Mouse (Mus musculus) myocyte (in vitro differentiated cells): ENCODE measurements at regions not wholly inside any gene's neighbourhood (a gene's known extent, or its start where the extent isn't known, plus 50 kb on each side); places are given as distances from the start of the nearest gene placed in this dataset.

Experiments
- CEBPB ChIP-seq: IDR thresholded peaks from 2 replicates; pipeline ENCODE4 v1.6.1; 2011; ENCODE audit warnings: mild to moderate bottlenecking, moderate library complexity; ENCODE audit not compliant: poor library complexity, insufficient read depth, severe bottlenecking
- E2F4 ChIP-seq: IDR thresholded peaks from one replicate; pipeline ENCODE4 v1.6.1; 2011; ENCODE audit warnings: mild to moderate bottlenecking, control low read depth, moderate library complexity; ENCODE audit not compliant: insufficient read depth
- MAX ChIP-seq: IDR thresholded peaks from one replicate; pipeline ENCODE4 v1.6.1; 2011; ENCODE audit warnings: low read depth, mild to moderate bottlenecking, control low read depth
- MYOG ChIP-seq, 3 experiments: IDR thresholded peaks; one replicate each; pipeline ENCODE4 v1.6.1; 2011; ENCODE audit warnings: control low read depth in 2 of 3, low read depth in 2 of 3, mild to moderate bottlenecking in 2 of 3; ENCODE audit not compliant: insufficient read length in 2 of 3, control insufficient read depth in 1 of 3, insufficient read depth in 1 of 3
- POLR2A ChIP-seq: IDR thresholded peaks from one replicate; pipeline ENCODE4 v1.6.1; 2011; ENCODE audit warnings: low read depth, mild to moderate bottlenecking, control low read depth, moderate library complexity; ENCODE audit not compliant: insufficient read length
- POLR2AphosphoS2 ChIP-seq: IDR thresholded peaks from one replicate; pipeline ENCODE4 v1.6.1; 2011; ENCODE audit warnings: low read depth, control low read depth; ENCODE audit not compliant: insufficient read length
- REST ChIP-seq: IDR thresholded peaks from one replicate; pipeline ENCODE4 v1.6.1; 2011; ENCODE audit warnings: mild to moderate bottlenecking, control low read depth, moderate library complexity; ENCODE audit not compliant: insufficient read depth, insufficient read length
- SRF ChIP-seq: IDR thresholded peaks from one replicate; pipeline ENCODE4 v1.6.1; 2011; ENCODE audit warnings: low read depth; ENCODE audit not compliant: control insufficient read depth, insufficient read length
- TCF12 ChIP-seq: IDR thresholded peaks from one replicate; pipeline ENCODE4 v1.6.1; 2011; ENCODE audit warnings: mild to moderate bottlenecking, control low read depth; ENCODE audit not compliant: poor library complexity, insufficient read depth, severe bottlenecking
- TCF3 ChIP-seq: IDR thresholded peaks from one replicate; pipeline ENCODE4 v1.6.1; 2011; ENCODE audit warnings: low read depth, control low read depth; ENCODE audit not compliant: insufficient read length
- USF1 ChIP-seq: IDR thresholded peaks from one replicate; pipeline ENCODE4 v1.6.1; 2011; ENCODE audit warnings: low read depth, mild to moderate bottlenecking, control low read depth, moderate library complexity

GRCm38 (mm10) chr5:111812581-111812980 lies 78.9 kb downstream of the Gm26897 start:
- TF ChIP-seq MYOG (IDR thresholded peaks at IDR 0.05; ENCODE audit: control insufficient read depth in 1 of 3, insufficient read depth in 1 of 3, insufficient read length in 2 of 3, low read depth in 2 of 3), result no peak
- no peak for TF ChIP-seq POLR2A
- no peak for TF ChIP-seq POLR2AphosphoS2
- no peak for TF ChIP-seq SRF
- no peak for TF ChIP-seq CEBPB
- no peak for TF ChIP-seq TCF12
- no peak for TF ChIP-seq USF1
- TF ChIP-seq TCF3, result no peak
- no peak for TF ChIP-seq MAX
- TF ChIP-seq E2F4, result no peak
- TF ChIP-seq REST, result no peak
